ENCODE assay signal across 15 mouse cellular contexts in the genomic region with DNA sequence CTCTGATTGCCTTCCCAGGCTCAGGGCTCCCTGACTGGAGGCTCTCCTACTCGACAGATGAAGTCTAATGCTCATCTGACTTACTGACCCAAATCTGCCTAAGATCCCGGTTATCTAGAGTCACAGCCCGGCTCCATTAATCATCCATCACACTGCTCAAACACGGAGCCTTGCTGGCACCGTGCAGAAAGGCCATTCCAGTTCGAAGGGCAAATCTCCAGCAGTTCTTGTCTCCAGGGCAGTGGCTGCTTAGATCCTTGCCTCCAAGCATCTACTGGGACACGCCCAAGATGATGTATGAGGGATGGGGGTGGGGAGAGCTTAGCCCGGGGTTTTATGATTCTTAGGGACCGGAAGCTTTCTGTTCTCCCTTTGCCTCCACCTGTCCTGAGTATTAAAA. TPM values are rescaled to one million over a fixed set of nuclear protein-coding genes. Genes with fewer than 3 reads are reported as not detected.
DNase-seq lines count a peak whose midpoint lies in the region; ATAC-seq lines count a peak whose summit lies in the region.
"Had no signal": no experiment of that assay in that cellular context is flagged by ENCODE, and none has a peak within 500 bp of the region (broad histone marks: within the 10 kb centered on the region; RNA-seq: fewer than 3 reads in every experiment).

No protein-coding gene starts in this region.

- no peak overlapping the region for H3K4me2 ChIP-seq in hindbrain, embryonic 11.5 days (replicated peaks; ENCODE audit: low read depth, low read length)
- H3K4me2 ChIP-seq: heart, embryonic 15.5 days; limb, embryonic 15.5 days; lung, embryonic 14.5 days had no signal

- H3K4me1 ChIP-seq in hindbrain, embryonic 10.5 days (replicated peaks): peaks cover 12% of the 10 kb centered on the region
- no peaks in the 10 kb centered on the region; the same call in 1 of the 2 replicates for H3K4me1 ChIP-seq in hindbrain, embryonic 11.5 days (replicated peaks; ENCODE audit: control insufficient read depth, insufficient read depth, low read length)
- H3K4me1 ChIP-seq: embryonic facial prominence, embryonic 10.5 days; heart, embryonic 15.5 days had no signal

- intact Hi-C loops in left cerebral cortex, postnatal 25 days (cut with DNase I): no loop called here

- H3K4me3 ChIP-seq in hindbrain, embryonic 10.5 days: no peak overlapping the region
- H3K4me3 ChIP-seq in hindbrain, embryonic 11.5 days (ENCODE audit: low read depth, low read length): no peak overlapping the region
- H3K4me3 ChIP-seq: embryonic facial prominence, embryonic 10.5 days; heart, embryonic 15.5 days; limb, embryonic 15.5 days had no signal

- no peaks in the 10 kb centered on the region for H3K27me3 ChIP-seq in hindbrain, embryonic 10.5 days (ENCODE audit: insufficient read depth, poor library complexity, severe bottlenecking)
- no peaks in the 10 kb centered on the region for H3K27me3 ChIP-seq in hindbrain, embryonic 11.5 days (ENCODE audit: control insufficient read depth, insufficient read depth, low read length)
- H3K27me3 ChIP-seq: heart, embryonic 15.5 days; limb, embryonic 15.5 days; Patski had no signal

- H3K27ac ChIP-seq in hindbrain, embryonic 10.5 days: 0 out of 2 replicates have a peak overlapping the region, but pooled peaks have one; percentile 29
- no peak overlapping the region for H3K27ac ChIP-seq in hindbrain, embryonic 11.5 days (ENCODE audit: low read depth, low read length)
- H3K27ac ChIP-seq: embryonic facial prominence, embryonic 10.5 days; heart, embryonic 15.5 days; limb, embryonic 15.5 days had no signal

- ATAC-seq in hindbrain, embryonic 11.5 days (ENCODE audit: low FRiP score): no peak
- ATAC-seq: Patski had no signal

- 72% methylated on average over 9 of the region's 9 CpGs for WGBS in hindbrain, embryonic 10.5 days
- WGBS in hindbrain, embryonic 11.5 days: 49% methylated on average over 9 of the region's 9 CpGs

- H3K36me3 ChIP-seq in hindbrain, embryonic 10.5 days: peaks cover 43% of the 10 kb centered on the region
- H3K36me3 ChIP-seq in hindbrain, embryonic 11.5 days (ENCODE audit: control insufficient read depth, insufficient read depth, low read length): 0 out of 2 replicates have a peak, but pooled peaks cover 3% of the 10 kb centered on the region
- H3K36me3 ChIP-seq: heart, embryonic 15.5 days; limb, embryonic 15.5 days had no signal

- H3K9me3 ChIP-seq in hindbrain, embryonic 10.5 days: no peaks in the 10 kb centered on the region
- no peaks in the 10 kb centered on the region for H3K9me3 ChIP-seq in hindbrain, embryonic 11.5 days (ENCODE audit: control insufficient read depth, low read length)
- H3K9me3 ChIP-seq: embryonic facial prominence, embryonic 10.5 days; heart, embryonic 15.5 days; limb, embryonic 15.5 days had no signal

- H3K9ac ChIP-seq in hindbrain, embryonic 11.5 days (ENCODE audit: low read depth, low read length): no peak overlapping the region
- H3K9ac ChIP-seq: heart, embryonic 15.5 days; limb, embryonic 15.5 days; lung, embryonic 14.5 days had no signal

- DNase-seq in hindbrain, embryonic 10.5 days (ENCODE audit: low spot score): no peak
- no peak for DNase-seq in hindbrain, embryonic 11.5 days (ENCODE audit: low spot score)
- peak; percentile 19 for DNase-seq in NIH3T3 (ENCODE audit: low read depth)
- DNase-seq in adrenal gland, postnatal 14 days: peak; percentile 63
- DNase-seq in heart, postnatal 4 days: peak; percentile 22
- no peak for DNase-seq in layer of hippocampus, adult 8-10 months (ENCODE audit: low spot score in 2 of 2)
- DNase-seq in kidney, postnatal 25 days: no peak
- DNase-seq in left cerebral cortex, postnatal 25 days (ENCODE audit: low spot score in 2 of 2): no peak
- DNase-seq: cerebellum, adult 18-20 months; kidney, postnatal 36 days; lung, embryonic 14.5 days had no signal

RNA-seq across cellular contexts. Expression of a gene that starts 55.0 kb away (rescaled TPM):
- 52.8 and 89.7 TPM in 2 replicates for polyA plus RNA-seq in hindbrain, embryonic 10.5 days (2016; fragmentation: Nextera tagmentation; extraction: Ambion mirVana)
- 47.9 and 59.8 TPM in 2 replicates for polyA plus RNA-seq in hindbrain, embryonic 11.5 days (2014; fragmentation: Nextera tagmentation; extraction: Ambion mirVana)
- 13.7 and 14.3 TPM in 2 replicates for total RNA-seq in adrenal gland, postnatal 14 days (2021)
- total RNA-seq in heart, postnatal 4 days (2021): 1 to 10 TPM; 4.9 to 5.4 TPM
- 10 to 100 TPM; 40.5 to 54.3 (median 44.3) TPM for total RNA-seq in layer of hippocampus, adult 8-10 months (2022)
- total RNA-seq in left cerebral cortex, postnatal 25 days (2021): 10 to 100 TPM; 89.4 to 96.4 TPM

Comparison
In these comparisons a context has a peak if more than half of its experiments do, and no peak if none do; other contexts are left out.
1. DNase-seq: peak in NIH3T3 (single experiment), adrenal gland, postnatal 14 days (single experiment) and heart, postnatal 4 days (single experiment); none in hindbrain, embryonic 10.5 days (single experiment), hindbrain, embryonic 11.5 days (single experiment), layer of hippocampus, adult 8-10 months (0 of 2), kidney, postnatal 25 days (0 of 2) and left cerebral cortex, postnatal 25 days (0 of 2).